Mouse (Mus musculus) kidney, postnatal 14 days (tissue): ENCODE results near the gene Hspbap1.

ENCODE experiments used
- DNase-seq: peaks from one replicate; pipeline ENCODE4 v3.0.0; 2022; ENCODE audit warnings: mixed read lengths

Gene Hspbap1

GRCm38 (mm10) chr16:35764941-35765340, 5.2 kb upstream of the Hspbap1 start:
- peak; percentile 12 for DNase-seq

- DNase-seq: no peak
Measured at GRCm38 (mm10) chr16:35765449-35765848, 4.7 kb upstream of the Hspbap1 start.

GRCm38 (mm10) chr16:35766366-35766765, 3.8 kb upstream of the Hspbap1 start:
- DNase-seq: no peak

GRCm38 (mm10) chr16:35768469-35768784, 1.7 kb upstream of the Hspbap1 start:
- no peak for DNase-seq

GRCm38 (mm10) chr16:35768785-35769642, 1.2 kb upstream of the Hspbap1 start, which contains the start of gene Dirc2:
TSS of gene Dirc2 (minus strand) at chr16:35769356.
- peak; percentile 87 for DNase-seq

- no peak for DNase-seq
Measured at GRCm38 (mm10) chr16:35771141-35771540, 966 bp downstream of the Hspbap1 start.

GRCm38 (mm10) chr16:35771606-35772005, 1.4 kb downstream of the Hspbap1 start:
- DNase-seq: no peak

GRCm38 (mm10) chr16:35772598-35772997, 2.4 kb downstream of the Hspbap1 start:
- no peak for DNase-seq

- DNase-seq: no peak
Measured at GRCm38 (mm10) chr16:35775835-35776234, 5.7 kb downstream of the Hspbap1 start.

- no peak for DNase-seq
Measured at GRCm38 (mm10) chr16:35776737-35777136, 6.6 kb downstream of the Hspbap1 start.

- no peak for DNase-seq
Measured at GRCm38 (mm10) chr16:35777768-35778167, 7.6 kb downstream of the Hspbap1 start.

- DNase-seq: no peak
Measured at GRCm38 (mm10) chr16:35779681-35780080, 9.5 kb downstream of the Hspbap1 start.

GRCm38 (mm10) chr16:35781096-35781495, 10.9 kb downstream of the Hspbap1 start:
- DNase-seq: no peak

- no peak for DNase-seq
Measured at GRCm38 (mm10) chr16:35781651-35782050, 11.5 kb downstream of the Hspbap1 start.

- no peak for DNase-seq
Measured at GRCm38 (mm10) chr16:35782451-35783206, 12.5 kb downstream of the Hspbap1 start.

- no peak for DNase-seq
Measured at GRCm38 (mm10) chr16:35783207-35783573, 13.0 kb downstream of the Hspbap1 start.

- no peak for DNase-seq
Measured at GRCm38 (mm10) chr16:35784134-35784725, 14.1 kb downstream of the Hspbap1 start.

- no peak for DNase-seq
Measured at GRCm38 (mm10) chr16:35787163-35787562, 17.0 kb downstream of the Hspbap1 start.

GRCm38 (mm10) chr16:35787568-35788189, 17.5 kb downstream of the Hspbap1 start:
- no peak for DNase-seq

- no peak for DNase-seq
Measured at GRCm38 (mm10) chr16:35788330-35788729, 18.2 kb downstream of the Hspbap1 start.

GRCm38 (mm10) chr16:35791962-35792521, 21.9 kb downstream of the Hspbap1 start:
- no peak for DNase-seq

GRCm38 (mm10) chr16:35802163-35802562, 32.0 kb downstream of the Hspbap1 start:
- DNase-seq: no peak

- no peak for DNase-seq
Measured at GRCm38 (mm10) chr16:35803723-35804122, 33.5 kb downstream of the Hspbap1 start.
